Mouse (Mus musculus): ENCODE measurements around the gene Rxra.

- TF ChIP-seq CTCF (conservative IDR thresholded peaks at IDR 0.05; ENCODE audit: insufficient read depth, insufficient read length, low read depth, low read length) (no peak), POLR2A (IDR thresholded peaks at IDR 0.05; ENCODE audit: low read depth, low read length) (no peak)
These were observed 101.5 kb downstream of the Rxra start for GRCm38 (mm10) chr2:27777756-27778155.

All from kidney, adult 2 months (tissue).